Mouse (Mus musculus) stomach, postnatal 0 days (tissue): Measurements from ENCODE around the gene Shroom3. TPM values are rescaled to one million over a fixed set of nuclear protein-coding genes. Genes with fewer than 3 reads are reported as not detected.
A peak's percentile ranks its signal among the peaks of the same experiment; 100 is the strongest.

Source experiments
- ATAC-seq: fragments of 200-750 bp; cut with Nextera tagmentation; 2 replicates; pipeline ENCODE4 v1.8.0; 2017; ENCODE audit not compliant: low FRiP score, low TSS enrichment
- DNase-seq: peaks from one replicate; pipeline ENCODE4 v3.0.0-alpha.2; 2016; ENCODE audit warnings: low spot score
- H3K27ac ChIP-seq: fragments of 300-500 bp; sonication (generic); replicated peaks from 2 replicates; pipeline ENCODE4 v1.5.1; 2014; ENCODE audit warnings: mild to moderate bottlenecking, control low read depth
- H3K27me3 ChIP-seq: fragments of 300-500 bp; sonication (generic); 2 replicates; pipeline ENCODE4 v1.6.1; 2014; ENCODE audit warnings: low read length; ENCODE audit not compliant: control insufficient read depth, insufficient read depth
- H3K36me3 ChIP-seq: fragments of 300-500 bp; sonication (generic); 2 replicates; pipeline ENCODE4 v1.6.1; 2014; ENCODE audit warnings: low read length, mixed read lengths; ENCODE audit not compliant: control insufficient read depth, insufficient read depth
- H3K4me1 ChIP-seq: fragments of 300-500 bp; sonication (generic); replicated peaks from 2 replicates; pipeline ENCODE4 v1.6.1; 2014; ENCODE audit warnings: antibody characterized with exemption; ENCODE audit not compliant: control insufficient read depth, insufficient read depth
- H3K4me2 ChIP-seq: fragments of 300-500 bp; sonication (generic); replicated peaks from 2 replicates; pipeline ENCODE4 v1.6.1; 2014; ENCODE audit warnings: low read depth, mild to moderate bottlenecking, control low read depth, moderate library complexity
- H3K4me3 ChIP-seq: fragments of 300-500 bp; sonication (generic); 2 replicates; pipeline ENCODE4 v1.5.1; 2014; ENCODE audit warnings: low read depth, low read length, control low read depth
- H3K9ac ChIP-seq: fragments of 300-500 bp; sonication (generic); 2 replicates; pipeline ENCODE4 v1.6.1; 2014; ENCODE audit warnings: mild to moderate bottlenecking, low read length, control low read depth, mixed read lengths
- H3K9me3 ChIP-seq: fragments of 300-500 bp; sonication (generic); 2 replicates; pipeline ENCODE4 v1.6.1; 2016; ENCODE audit warnings: low read length; ENCODE audit not compliant: control insufficient read depth
- CTCF ChIP-seq: IDR thresholded peaks from 2 replicates; pipeline ENCODE4 v1.5.1; 2016; ENCODE audit warnings: antibody characterized with exemption, low read depth, mild to moderate bottlenecking, moderate library complexity
- EP300 ChIP-seq: optimal IDR thresholded peaks from 2 replicates; pipeline ENCODE3; 2016; ENCODE audit warnings: antibody characterized with exemption
- WGBS: fragments of 180-500 bp; shearing (Covaris S2); extraction: QIAGEN DNeasy Blood & Tissue Kit; methylation state at CpG from one replicate; pipeline ENCODE4 v1.1.7; 2014; 5-methylcytosine and 5-hydroxymethylcytosine counted together
- polyA plus RNA-seq: library from polyadenylated mRNA; unstranded; fragments of >200 nt; fragmentation: Nextera tagmentation; extraction: Ambion mirVana; gene quantifications from 2 replicates; pipeline ENCODE4 v1.2.1, GENCODE M21; 2015

The Shroom3 gene
- polyA plus RNA-seq, 1 experiment from 2014 or later: 11.4 TPM

GRCm38 (mm10) chr5:92987891-92988768 lies 304.9 kb downstream of the Shroom3 start:
- no peak overlapping the region for H3K27ac ChIP-seq
- no peaks in the 10 kb centered on the region for H3K27me3 ChIP-seq
- DNase-seq (no peak), ATAC-seq (no peak)
- no peak overlapping the region for H3K9ac ChIP-seq
- no peaks in the 10 kb centered on the region for H3K36me3 ChIP-seq
- H3K4me3 ChIP-seq: no peak overlapping the region
- no peak overlapping the region for H3K4me2 ChIP-seq
- TF ChIP-seq EP300 (no peak), CTCF (no peak)
- 49% methylated on average over 14 of the region's 16 CpGs for WGBS
- no peaks in the 10 kb centered on the region for H3K4me1 ChIP-seq
- H3K9me3 ChIP-seq: no peaks in the 10 kb centered on the region

- TF ChIP-seq EP300: no peak
- TF ChIP-seq CTCF: no peak
- 46% methylated on average over 15 of the region's 15 CpGs for WGBS
- no peaks in the 10 kb centered on the region for H3K9me3 ChIP-seq
- no peaks in the 10 kb centered on the region for H3K27me3 ChIP-seq
- no peak overlapping the region for H3K9ac ChIP-seq
- H3K36me3 ChIP-seq: no peaks in the 10 kb centered on the region
- no peak overlapping the region for H3K27ac ChIP-seq
- H3K4me3 ChIP-seq: no peak overlapping the region
- ATAC-seq: no peak
- no peak for DNase-seq
- H3K4me1 ChIP-seq: no peaks in the 10 kb centered on the region
- H3K4me2 ChIP-seq: no peak overlapping the region
Observed at GRCm38 (mm10) chr5:92988769-92989356, 305.6 kb downstream of the Shroom3 start.

- no peak overlapping the region for H3K4me2 ChIP-seq
- H3K9me3 ChIP-seq: no peaks in the 10 kb centered on the region
- TF ChIP-seq EP300: no peak
- no peak for TF ChIP-seq CTCF
- no peaks in the 10 kb centered on the region for H3K36me3 ChIP-seq
- no peak overlapping the region for H3K4me3 ChIP-seq
- no peaks in the 10 kb centered on the region for H3K27me3 ChIP-seq
- no peak overlapping the region; the same call in 1 of the 2 replicates for H3K27ac ChIP-seq
- DNase-seq: no peak
- no peaks in the 10 kb centered on the region for H3K4me1 ChIP-seq
- ATAC-seq: no peak
- 52% methylated on average over 3 of the region's 3 CpGs for WGBS
- H3K9ac ChIP-seq: no peak overlapping the region
Observed at GRCm38 (mm10) chr5:92992106-92992505, 308.9 kb downstream of the Shroom3 start.

GRCm38 (mm10) chr5:92994309-92994708 lies 311.1 kb downstream of the Shroom3 start:
- H3K4me1 ChIP-seq: no peaks in the 10 kb centered on the region
- no peak overlapping the region for H3K4me2 ChIP-seq
- H3K4me3 ChIP-seq: no peak overlapping the region
- DNase-seq (no peak), ATAC-seq (no peak)
- TF ChIP-seq EP300 (no peak), CTCF (no peak)
- H3K27ac ChIP-seq: no peak overlapping the region
- no peak overlapping the region for H3K9ac ChIP-seq
- 88% methylated on average over 6 of the region's 6 CpGs for WGBS
- H3K27me3 ChIP-seq: no peaks in the 10 kb centered on the region
- H3K36me3 ChIP-seq: no peaks in the 10 kb centered on the region
- no peaks in the 10 kb centered on the region for H3K9me3 ChIP-seq

- 82% methylated on average over 2 of the region's 2 CpGs for WGBS
- DNase-seq (no peak), ATAC-seq (no peak)
- Histone ChIP-seq H3K4me2 (no peak overlapping the region), H3K27ac (no peak overlapping the region), H3K27me3 (no peaks in the 10 kb centered on the region), H3K9me3 (no peaks in the 10 kb centered on the region), H3K36me3 (no peaks in the 10 kb centered on the region), H3K4me1 (no peaks in the 10 kb centered on the region), H3K9ac (no peak overlapping the region), H3K4me3 (no peak overlapping the region)
- TF ChIP-seq CTCF (no peak), EP300 (no peak)
Observed at GRCm38 (mm10) chr5:92994861-92995260, 311.6 kb downstream of the Shroom3 start.

GRCm38 (mm10) chr5:92997428-92998120 lies 314.3 kb downstream of the Shroom3 start:
- Histone ChIP-seq H3K27ac (peak overlapping the region; percentile 84), H3K9ac (no peak overlapping the region), H3K4me2 (no peak overlapping the region), H3K4me1 (no peaks in the 10 kb centered on the region), H3K36me3 (no peaks in the 10 kb centered on the region), H3K4me3 (no peak overlapping the region), H3K9me3 (no peaks in the 10 kb centered on the region), H3K27me3 (no peaks in the 10 kb centered on the region)
- DNase-seq (no peak), ATAC-seq (peak; percentile 75; the same call in 1 of the 2 replicates)
- TF ChIP-seq CTCF (no peak), EP300 (no peak)
- WGBS: 31% methylated on average over 5 of the region's 5 CpGs
